Mouse (Mus musculus) embryonic facial prominence, embryonic 10.5 days (tissue): Measurements from ENCODE around the gene Clic1. TPM values are rescaled to one million over a fixed set of nuclear protein-coding genes. Genes with fewer than 3 reads are reported as not detected.

ENCODE experiments used
- DNase-seq: peaks from one replicate; pipeline ENCODE4 v3.0.0-alpha.2; 2017; ENCODE audit warnings: low spot score
- H3K27ac ChIP-seq: fragments of 300-500 bp; sonication (generic); replicated peaks from 2 replicates; pipeline ENCODE4 v1.5.1; 2016; ENCODE audit warnings: mild to moderate bottlenecking
- H3K27me3 ChIP-seq: fragments of 300-500 bp; sonication (generic); replicated peaks from 2 replicates; pipeline ENCODE4 v1.6.1; 2016; ENCODE audit warnings: low read depth, mild to moderate bottlenecking; ENCODE audit not compliant: poor library complexity, severe bottlenecking
- H3K36me3 ChIP-seq: fragments of 300-500 bp; sonication (generic); replicated peaks from 2 replicates; pipeline ENCODE4 v1.6.1; 2016; ENCODE audit warnings: mild to moderate bottlenecking, moderate library complexity
- H3K4me1 ChIP-seq: fragments of 300-500 bp; sonication (generic); 2 replicates; pipeline ENCODE4 v1.6.1; 2016
- H3K4me3 ChIP-seq: fragments of 300-500 bp; sonication (generic); 2 replicates; pipeline ENCODE4 v1.5.1; 2016; ENCODE audit warnings: mild to moderate bottlenecking, moderate library complexity
- H3K9me3 ChIP-seq: fragments of 300-500 bp; sonication (generic); 2 replicates; pipeline ENCODE4 v1.6.1; 2016; ENCODE audit warnings: mild to moderate bottlenecking
- WGBS: fragments of 180-500 bp; shearing (Covaris S2); methylation state at CpG from one replicate; pipeline ENCODE4 v1.1.7; 2016; 5-methylcytosine and 5-hydroxymethylcytosine counted together
- polyA plus RNA-seq: library from polyadenylated mRNA; unstranded; fragments of >200 nt; fragmentation: Nextera tagmentation; extraction: Ambion mirVana; gene quantifications from 2 replicates; pipeline ENCODE4 v1.2.1, GENCODE M21; 2016

Gene Clic1
- polyA plus RNA-seq, 1 experiment from 2014 or later: 190 TPM

- Histone ChIP-seq H3K4me1 (peaks cover 76% of the 10 kb centered on the region), H3K4me3 (peak overlapping the region; percentile 83), H3K27ac (peak overlapping the region; percentile 97), H3K27me3 (0 out of 2 replicates have a peak, but pooled peaks cover 3% of the 10 kb centered on the region), H3K36me3 (peaks cover 35% of the 10 kb centered on the region), H3K9me3 (no peaks in the 10 kb centered on the region)
- WGBS: 1% methylated on average over 27 of the region's 27 CpGs
- DNase-seq: peak; percentile 83
These were observed 472 bp downstream of the Clic1 start for GRCm38 (mm10) chr17:35050126-35050750.

GRCm38 (mm10) chr17:35051156-35052086 is 1.7 kb downstream of the Clic1 start:
- peak; percentile 81 for DNase-seq
- 1% methylated on average over 21 of the region's 21 CpGs for WGBS
- Histone ChIP-seq H3K9me3 (no peaks in the 10 kb centered on the region), H3K27me3 (no peaks in the 10 kb centered on the region), H3K36me3 (peaks cover 47% of the 10 kb centered on the region), H3K27ac (peak overlapping the region; percentile 97), H3K4me3 (peak overlapping the region; percentile 83), H3K4me1 (peaks cover 64% of the 10 kb centered on the region)

- Histone ChIP-seq H3K9me3 (no peaks in the 10 kb centered on the region), H3K27ac (peak overlapping the region; percentile 97), H3K27me3 (no peaks in the 10 kb centered on the region), H3K4me1 (peaks cover 55% of the 10 kb centered on the region), H3K4me3 (peak overlapping the region; percentile 83), H3K36me3 (peaks cover 56% of the 10 kb centered on the region)
- no peak for DNase-seq
- WGBS: 80% methylated on average over 12 of the region's 12 CpGs
These were observed 2.6 kb downstream of the Clic1 start for GRCm38 (mm10) chr17:35052271-35052798.

GRCm38 (mm10) chr17:35055691-35056495 is 6.1 kb downstream of the Clic1 start:
- H3K27me3 ChIP-seq: no peaks in the 10 kb centered on the region
- no peak overlapping the region for H3K27ac ChIP-seq
- peaks cover 77% of the 10 kb centered on the region for H3K36me3 ChIP-seq
- peaks cover 48% of the 10 kb centered on the region for H3K4me1 ChIP-seq
- WGBS: 92% methylated on average over 7 of the region's 7 CpGs
- no peak for DNase-seq
- H3K4me3 ChIP-seq: no peak overlapping the region
- H3K9me3 ChIP-seq: no peaks in the 10 kb centered on the region

GRCm38 (mm10) chr17:35057090-35057489 is 7.3 kb downstream of the Clic1 start:
- Histone ChIP-seq H3K4me1 (peaks cover 45% of the 10 kb centered on the region), H3K9me3 (no peaks in the 10 kb centered on the region), H3K27ac (no peak overlapping the region), H3K36me3 (peaks cover 84% of the 10 kb centered on the region), H3K4me3 (0 out of 2 replicates have a peak overlapping the region, but pooled peaks have one; percentile 1), H3K27me3 (no peaks in the 10 kb centered on the region)
- DNase-seq: no peak
- 82% methylated on average over 3 of the region's 3 CpGs for WGBS

GRCm38 (mm10) chr17:35058316-35058715 is 8.6 kb downstream of the Clic1 start:
- Histone ChIP-seq H3K27me3 (peaks cover 8% of the 10 kb centered on the region), H3K27ac (peak overlapping the region; percentile 98), H3K4me1 (peaks cover 35% of the 10 kb centered on the region), H3K4me3 (peak overlapping the region; percentile 89), H3K36me3 (peaks cover 83% of the 10 kb centered on the region), H3K9me3 (no peaks in the 10 kb centered on the region)
- WGBS: 70% methylated on average over 9 of the region's 9 CpGs
- no peak for DNase-seq

GRCm38 (mm10) chr17:35058911-35059892 is 9.4 kb downstream of the Clic1 start, which contains the start of gene Ddah2:
Gene Ddah2, plus strand, starts transcription at chr17:35059035.
- H3K36me3 ChIP-seq: peaks cover 80% of the 10 kb centered on the region
- WGBS: under 1% methylated on average over 57 of the region's 57 CpGs
- H3K4me3 ChIP-seq: peak within 1 kb of the TSS; percentile 89
- peak within 1 kb of the TSS; percentile 98 for H3K27ac ChIP-seq
- peak; percentile 97 for DNase-seq
- H3K4me1 ChIP-seq: peaks cover 40% of the 10 kb centered on the region
- peaks cover 17% of the 10 kb centered on the region for H3K27me3 ChIP-seq
- no peaks in the 10 kb centered on the region for H3K9me3 ChIP-seq

- H3K27ac ChIP-seq: peak overlapping the region; percentile 98
- H3K4me3 ChIP-seq: peak overlapping the region; percentile 89
- peaks cover 49% of the 10 kb centered on the region for H3K4me1 ChIP-seq
- DNase-seq: no peak
- 35% methylated on average over 14 of the region's 14 CpGs for WGBS
- no peaks in the 10 kb centered on the region for H3K9me3 ChIP-seq
- H3K36me3 ChIP-seq: peaks cover 71% of the 10 kb centered on the region
- peaks cover 25% of the 10 kb centered on the region for H3K27me3 ChIP-seq
These were observed 10.3 kb downstream of the Clic1 start for GRCm38 (mm10) chr17:35060071-35060470.

- no peak for DNase-seq
- WGBS: 58% methylated on average over 22 of the region's 22 CpGs
- Histone ChIP-seq H3K27ac (no peak overlapping the region), H3K4me1 (peaks cover 56% of the 10 kb centered on the region), H3K4me3 (peak overlapping the region; percentile 89), H3K27me3 (peaks cover 33% of the 10 kb centered on the region), H3K36me3 (peaks cover 64% of the 10 kb centered on the region), H3K9me3 (no peaks in the 10 kb centered on the region)
These were observed 11.1 kb downstream of the Clic1 start for GRCm38 (mm10) chr17:35060737-35061297.

GRCm38 (mm10) chr17:35061299-35061698 is 11.5 kb downstream of the Clic1 start:
- Histone ChIP-seq H3K27me3 (peaks cover 38% of the 10 kb centered on the region), H3K27ac (no peak overlapping the region), H3K4me1 (peaks cover 59% of the 10 kb centered on the region), H3K4me3 (peak overlapping the region; percentile 89; the same call in 1 of the 2 replicates), H3K36me3 (peaks cover 59% of the 10 kb centered on the region), H3K9me3 (no peaks in the 10 kb centered on the region)
- 80% methylated on average over 8 of the region's 8 CpGs for WGBS
- no peak for DNase-seq

GRCm38 (mm10) chr17:35063466-35063865 is 13.7 kb downstream of the Clic1 start:
- Histone ChIP-seq H3K9me3 (no peaks in the 10 kb centered on the region), H3K4me1 (peaks cover 51% of the 10 kb centered on the region), H3K36me3 (peaks cover 37% of the 10 kb centered on the region), H3K27ac (no peak overlapping the region), H3K4me3 (peak overlapping the region; percentile 58; the same call in 1 of the 2 replicates), H3K27me3 (peaks cover 59% of the 10 kb centered on the region)
- WGBS: 92% methylated on average over 3 of the region's 3 CpGs
- DNase-seq: no peak
